Mouse (Mus musculus) intestine, embryonic 15.5 days (tissue): ENCODE data around the gene Camta1. TPM values are rescaled to one million over a fixed set of nuclear protein-coding genes. Genes with fewer than 3 reads are reported as not detected.

Experiments used
- ATAC-seq: fragments of 200-750 bp; cut with Nextera tagmentation; 2 replicates; pipeline ENCODE4 v1.8.0; 2017; ENCODE audit warnings: moderate TSS enrichment, moderate library complexity
- H3K27ac ChIP-seq: fragments of 300-500 bp; sonication (generic); 2 replicates; pipeline ENCODE4 v1.5.1; 2015; ENCODE audit warnings: mild to moderate bottlenecking, inconsistent platforms
- H3K27me3 ChIP-seq: fragments of 300-500 bp; sonication (generic); replicated peaks from 2 replicates; pipeline ENCODE4 v1.6.1; 2015; ENCODE audit warnings: inconsistent platforms
- H3K36me3 ChIP-seq: fragments of 300-500 bp; sonication (generic); 2 replicates; pipeline ENCODE4 v1.6.1; 2015; ENCODE audit warnings: inconsistent platforms
- H3K4me1 ChIP-seq: fragments of 300-500 bp; sonication (generic); replicated peaks from 2 replicates; pipeline ENCODE4 v1.6.1; 2015; ENCODE audit warnings: inconsistent platforms
- H3K4me2 ChIP-seq: fragments of 300-500 bp; sonication (generic); replicated peaks from 2 replicates; pipeline ENCODE4 v1.6.1; 2015; ENCODE audit warnings: mild to moderate bottlenecking, inconsistent platforms
- H3K4me3 ChIP-seq: fragments of 300-500 bp; sonication (generic); replicated peaks from 2 replicates; pipeline ENCODE4 v1.5.1; 2015; ENCODE audit warnings: inconsistent platforms
- H3K9ac ChIP-seq: fragments of 300-500 bp; sonication (generic); 2 replicates; pipeline ENCODE4 v1.6.1; 2015; ENCODE audit warnings: inconsistent platforms
- H3K9me3 ChIP-seq: fragments of 300-500 bp; sonication (generic); 2 replicates; pipeline ENCODE4 v1.6.1; 2016; ENCODE audit warnings: inconsistent platforms
- WGBS: fragments of 180-500 bp; shearing (Covaris S2); methylation state at CpG from one replicate; pipeline ENCODE4 v1.1.7; 2015; 5-methylcytosine and 5-hydroxymethylcytosine counted together
- polyA plus RNA-seq: library from polyadenylated mRNA; unstranded; fragments of >200 nt; fragmentation: Nextera tagmentation; extraction: Ambion mirVana; gene quantifications from 2 replicates; pipeline ENCODE4 v1.2.1, GENCODE M21; 2015

Camta1 gene
- polyA plus RNA-seq, 1 experiment from 2014 or later = 75.7 TPM

DNA sequence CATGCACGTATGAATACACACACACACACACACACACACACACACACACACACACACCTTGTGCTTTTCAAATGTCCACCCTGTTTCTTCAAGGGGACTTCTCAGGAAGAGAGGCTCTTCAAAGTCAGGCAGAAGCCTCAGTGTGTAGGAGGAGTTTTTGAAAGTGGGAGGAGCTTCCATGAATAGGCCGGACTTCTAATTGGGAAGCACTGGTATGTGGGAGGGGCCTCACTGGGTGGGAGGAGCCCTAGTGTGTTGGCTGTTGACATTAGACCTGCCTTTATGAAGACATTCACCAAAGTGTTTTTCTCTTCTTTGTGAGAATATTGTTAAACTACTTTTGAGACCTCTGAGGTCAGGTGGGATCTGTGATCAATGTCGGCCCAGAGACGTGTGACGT is 346.4 kb downstream of the Camta1 start:
- Histone ChIP-seq H3K36me3 (no peaks in the 10 kb centered on the region), H3K27me3 (no peaks in the 10 kb centered on the region), H3K9ac (no peak overlapping the region), H3K27ac (no peak overlapping the region), H3K4me1 (0 out of 2 replicates have a peak, but pooled peaks cover 3% of the 10 kb centered on the region), H3K4me2 (no peak overlapping the region), H3K9me3 (no peaks in the 10 kb centered on the region), H3K4me3 (no peak overlapping the region)
- WGBS = 79% methylated on average over 5 of the region's 5 CpGs
- no peak for ATAC-seq

DNA sequence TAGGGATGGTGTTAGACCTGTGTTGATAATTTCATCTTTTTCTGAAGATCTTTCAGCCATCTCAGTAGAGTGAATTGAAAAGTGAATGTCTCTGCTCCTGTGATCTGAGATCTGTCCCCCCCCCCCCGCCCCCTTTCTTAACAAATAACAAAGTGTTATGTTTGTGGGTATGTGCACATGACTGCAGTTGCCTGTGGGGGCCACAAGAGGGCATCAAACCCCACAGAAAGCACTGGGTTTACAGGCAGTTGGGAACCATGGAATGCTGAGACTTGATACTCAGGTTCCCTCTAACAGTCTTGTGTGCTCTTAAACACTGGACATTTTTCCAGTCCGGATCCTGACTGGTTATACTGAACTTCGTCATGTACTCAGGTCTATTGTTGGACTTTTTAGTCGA is 350.6 kb downstream of the Camta1 start:
- Histone ChIP-seq H3K27ac (no peak overlapping the region), H3K9ac (no peak overlapping the region), H3K4me3 (no peak overlapping the region), H3K4me2 (no peak overlapping the region), H3K9me3 (no peaks in the 10 kb centered on the region), H3K27me3 (no peaks in the 10 kb centered on the region), H3K36me3 (no peaks in the 10 kb centered on the region), H3K4me1 (no peaks in the 10 kb centered on the region)
- 93% methylated on average over 4 of the region's 4 CpGs for WGBS
- no peak for ATAC-seq

DNA sequence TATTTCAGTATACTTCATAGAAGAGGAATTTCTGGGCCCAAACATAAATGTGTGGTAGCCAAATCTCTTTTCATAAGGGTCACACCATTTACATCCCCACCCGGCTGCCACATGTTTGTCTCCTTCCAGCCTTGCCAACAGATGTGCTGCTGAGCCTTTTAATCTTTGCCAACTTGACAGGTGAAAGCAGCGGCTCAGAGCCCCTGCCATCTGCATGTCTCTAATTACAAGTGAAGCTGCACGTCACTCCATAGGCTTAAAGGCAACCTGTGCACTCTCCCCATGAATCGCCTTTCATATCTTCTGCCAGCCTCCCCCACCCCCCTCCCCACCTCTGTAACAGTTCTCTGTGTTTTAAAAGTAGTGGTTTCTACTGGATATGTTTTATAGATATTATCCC is 351.3 kb downstream of the Camta1 start:
- no peak for ATAC-seq
- Histone ChIP-seq H3K27me3 (no peaks in the 10 kb centered on the region), H3K4me3 (no peak overlapping the region), H3K9me3 (no peaks in the 10 kb centered on the region), H3K4me2 (no peak overlapping the region), H3K4me1 (no peaks in the 10 kb centered on the region), H3K27ac (no peak overlapping the region), H3K9ac (no peak overlapping the region), H3K36me3 (no peaks in the 10 kb centered on the region)
- 58% methylated on average over 4 of the region's 4 CpGs for WGBS

DNA sequence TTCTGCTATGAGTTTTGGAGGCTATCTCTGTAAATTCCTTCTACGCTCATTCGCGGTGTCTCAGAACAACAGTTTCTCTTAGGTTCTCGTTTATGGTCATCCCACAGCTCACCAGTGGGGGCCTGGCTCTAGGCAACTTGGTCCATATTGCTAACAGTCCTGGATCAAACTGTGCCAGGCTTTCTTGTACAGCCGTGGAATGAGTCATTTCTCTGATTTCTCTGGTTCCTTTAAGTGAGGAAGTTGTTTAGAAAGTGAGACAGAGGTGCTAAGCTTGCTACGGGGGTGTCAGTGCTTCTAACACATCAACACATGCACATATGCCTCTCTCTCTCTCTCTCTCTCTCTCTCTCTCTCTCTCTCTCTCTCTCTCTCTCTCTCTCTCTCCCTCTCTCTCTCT is 355.0 kb downstream of the Camta1 start:
- no peaks in the 10 kb centered on the region for H3K36me3 ChIP-seq
- H3K4me2 ChIP-seq = no peak overlapping the region
- no peak overlapping the region for H3K27ac ChIP-seq
- no peaks in the 10 kb centered on the region for H3K9me3 ChIP-seq
- no peaks in the 10 kb centered on the region for H3K27me3 ChIP-seq
- no peak for ATAC-seq
- no peak overlapping the region for H3K9ac ChIP-seq
- H3K4me1 ChIP-seq = no peaks in the 10 kb centered on the region
- no peak overlapping the region for H3K4me3 ChIP-seq
- 69% methylated on average over 6 of the region's 6 CpGs for WGBS

DNA sequence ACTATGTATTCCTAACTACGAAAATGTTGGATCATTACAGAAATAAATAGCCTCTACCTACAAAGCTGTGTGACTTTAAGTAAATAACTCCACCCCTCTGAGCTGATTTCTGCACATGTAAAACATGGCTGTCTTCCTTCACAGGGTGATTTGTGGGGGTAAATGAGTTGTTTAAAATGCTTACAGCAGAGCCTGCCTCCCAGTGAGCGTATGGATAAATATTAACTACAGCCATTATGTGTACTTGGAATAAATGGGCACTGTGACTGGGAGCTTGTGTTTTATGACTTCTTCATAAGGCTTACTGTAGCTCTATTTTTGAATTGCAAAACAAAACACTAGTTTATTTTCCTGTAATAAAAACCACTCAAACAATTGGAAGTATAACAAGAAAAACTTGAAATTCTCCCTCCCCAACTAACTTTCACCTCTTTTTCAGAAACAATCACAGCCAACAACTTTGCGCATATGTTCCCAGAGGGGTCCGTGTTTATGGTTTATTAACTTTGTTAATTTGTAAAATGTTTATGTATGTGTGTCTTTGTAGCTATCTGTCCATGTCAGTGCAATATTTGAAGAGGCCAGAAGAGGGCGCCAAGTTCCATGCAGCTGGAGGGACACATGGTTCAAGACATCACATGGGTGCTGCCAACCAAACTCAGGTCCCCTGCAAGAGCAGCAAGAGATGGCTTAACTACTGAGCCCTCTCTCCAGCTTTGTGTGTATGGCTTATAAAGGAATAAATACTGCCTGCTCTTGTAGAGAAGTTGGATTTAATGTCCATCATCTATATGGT is 363.0 kb downstream of the Camta1 start:
- 73% methylated on average over 5 of the region's 5 CpGs for WGBS
- no peak for ATAC-seq

DNA sequence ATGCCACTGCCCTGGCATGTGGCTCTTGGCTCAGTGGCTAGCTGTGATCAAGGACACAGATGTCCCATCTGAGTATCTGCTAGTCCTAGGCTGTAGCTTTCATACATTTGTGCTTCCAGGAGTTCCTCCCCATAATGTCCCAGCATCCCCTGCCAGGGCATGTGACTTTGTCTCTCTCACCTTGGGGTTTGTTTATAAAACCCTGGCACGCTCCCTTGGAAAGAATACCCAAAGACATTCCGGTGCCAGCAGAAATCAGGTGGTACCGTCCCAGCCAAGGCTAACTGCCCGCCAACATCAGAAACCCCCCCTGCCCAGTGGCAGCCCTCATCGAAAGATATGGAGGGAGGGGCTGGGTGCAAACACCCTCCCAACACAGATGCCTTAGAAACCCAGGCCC is 365.1 kb downstream of the Camta1 start:
- Histone ChIP-seq H3K4me1 (no peaks in the 10 kb centered on the region; the same call in 1 of the 2 replicates), H3K27me3 (no peaks in the 10 kb centered on the region), H3K4me3 (no peak overlapping the region), H3K9ac (no peak overlapping the region), H3K27ac (no peak overlapping the region), H3K9me3 (no peaks in the 10 kb centered on the region), H3K36me3 (no peaks in the 10 kb centered on the region), H3K4me2 (no peak overlapping the region)
- ATAC-seq = no peak
- WGBS = 84% methylated on average over 5 of the region's 5 CpGs

More for the DNA sequence above, 363.0 kb downstream of the Camta1 start:
- Histone ChIP-seq H3K4me3 (no peak overlapping the region), H3K27me3 (no peaks in the 10 kb centered on the region), H3K9me3 (no peaks in the 10 kb centered on the region), H3K27ac (no peak overlapping the region), H3K9ac (no peak overlapping the region), H3K4me2 (no peak overlapping the region), H3K4me1 (no peaks in the 10 kb centered on the region; the same call in 1 of the 2 replicates), H3K36me3 (no peaks in the 10 kb centered on the region)

DNA sequence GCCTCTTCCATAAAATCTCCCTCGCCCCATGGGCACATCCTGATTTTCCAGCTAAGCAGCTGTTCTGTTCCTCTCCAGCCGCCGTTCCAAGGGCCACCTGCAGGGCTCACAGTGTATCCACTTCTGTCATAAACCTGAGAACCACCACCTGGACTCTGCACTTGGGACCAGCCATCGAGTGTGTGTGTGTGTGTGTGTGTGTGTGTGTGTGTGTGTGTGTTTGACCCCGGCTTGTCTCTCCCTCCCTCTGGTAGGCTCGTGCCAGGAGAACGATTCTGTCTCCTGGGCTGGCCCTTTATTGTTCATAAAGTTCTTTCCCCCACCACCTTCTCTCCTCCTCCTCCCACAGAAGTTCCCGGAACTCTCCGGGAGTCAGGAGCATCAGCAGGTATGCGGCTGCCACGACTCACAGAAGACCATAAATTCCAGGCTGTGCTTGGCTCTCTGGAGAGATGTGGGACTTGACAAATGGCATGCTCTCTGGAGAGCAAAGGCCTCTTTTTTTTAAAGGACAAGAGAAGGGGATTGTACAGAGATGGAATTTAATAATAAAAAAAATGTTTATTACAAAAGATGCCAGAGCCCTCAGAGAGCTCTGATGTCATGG is 366.3 kb downstream of the Camta1 start:
- H3K27ac ChIP-seq = no peak overlapping the region
- ATAC-seq = peak; percentile 77

DNA sequence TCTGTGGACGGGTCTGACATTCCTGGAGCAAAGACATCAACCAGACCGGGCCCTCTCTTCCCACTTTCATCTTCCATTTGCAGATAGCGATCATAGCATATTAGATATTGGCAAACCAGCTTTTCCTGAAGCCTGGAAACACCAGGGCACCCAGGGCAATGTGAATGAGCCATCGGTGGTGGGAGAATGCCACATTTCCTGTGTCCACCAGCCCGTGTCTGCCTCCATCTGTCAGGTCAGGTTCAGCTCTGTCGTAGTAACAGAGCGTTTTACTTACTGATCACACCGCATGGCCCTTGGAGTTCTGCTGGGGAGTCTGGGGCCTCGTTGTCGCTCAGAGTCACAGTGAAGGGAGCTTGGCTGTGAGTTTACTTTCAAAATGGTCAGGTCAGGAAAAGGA is 368.9 kb downstream of the Camta1 start:
- Histone ChIP-seq H3K36me3 (no peaks in the 10 kb centered on the region), H3K27ac (no peak overlapping the region), H3K4me1 (no peaks in the 10 kb centered on the region; the same call in 1 of the 2 replicates), H3K27me3 (no peaks in the 10 kb centered on the region), H3K9ac (no peak overlapping the region), H3K4me3 (no peak overlapping the region), H3K9me3 (no peaks in the 10 kb centered on the region), H3K4me2 (no peak overlapping the region)
- no peak for ATAC-seq
- 69% methylated on average over 10 of the region's 10 CpGs for WGBS

More for the DNA sequence above, 366.3 kb downstream of the Camta1 start:
- Histone ChIP-seq H3K4me2 (no peak overlapping the region), H3K4me3 (no peak overlapping the region), H3K4me1 (no peaks in the 10 kb centered on the region; the same call in 1 of the 2 replicates), H3K36me3 (no peaks in the 10 kb centered on the region), H3K27me3 (no peaks in the 10 kb centered on the region), H3K9ac (no peak overlapping the region), H3K9me3 (no peaks in the 10 kb centered on the region)
- WGBS = 23% methylated on average over 11 of the region's 11 CpGs

DNA sequence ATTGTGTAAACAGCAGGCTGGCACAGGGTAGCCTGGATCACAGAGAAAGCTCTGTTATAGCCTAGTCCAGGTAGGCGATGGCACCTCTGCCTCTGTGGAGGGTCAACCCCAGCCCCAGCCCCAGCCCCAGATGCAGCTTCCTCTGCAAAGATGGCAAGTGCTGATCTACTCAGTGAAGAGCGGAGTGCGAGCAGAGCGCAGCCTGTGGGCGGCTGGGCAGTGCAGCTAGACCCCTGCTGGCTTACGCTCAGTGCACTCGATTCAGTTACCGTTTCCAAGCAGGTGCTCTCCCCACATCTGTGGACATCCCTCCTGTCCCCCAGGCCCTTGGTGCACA is 377.7 kb downstream of the Camta1 start:
- Histone ChIP-seq H3K9me3 (no peaks in the 10 kb centered on the region), H3K36me3 (no peaks in the 10 kb centered on the region), H3K4me1 (no peaks in the 10 kb centered on the region), H3K27me3 (no peaks in the 10 kb centered on the region), H3K4me3 (no peak overlapping the region), H3K27ac (no peak overlapping the region), H3K4me2 (no peak overlapping the region), H3K9ac (no peak overlapping the region)
- 59% methylated on average over 8 of the region's 8 CpGs for WGBS
- ATAC-seq = no peak

DNA sequence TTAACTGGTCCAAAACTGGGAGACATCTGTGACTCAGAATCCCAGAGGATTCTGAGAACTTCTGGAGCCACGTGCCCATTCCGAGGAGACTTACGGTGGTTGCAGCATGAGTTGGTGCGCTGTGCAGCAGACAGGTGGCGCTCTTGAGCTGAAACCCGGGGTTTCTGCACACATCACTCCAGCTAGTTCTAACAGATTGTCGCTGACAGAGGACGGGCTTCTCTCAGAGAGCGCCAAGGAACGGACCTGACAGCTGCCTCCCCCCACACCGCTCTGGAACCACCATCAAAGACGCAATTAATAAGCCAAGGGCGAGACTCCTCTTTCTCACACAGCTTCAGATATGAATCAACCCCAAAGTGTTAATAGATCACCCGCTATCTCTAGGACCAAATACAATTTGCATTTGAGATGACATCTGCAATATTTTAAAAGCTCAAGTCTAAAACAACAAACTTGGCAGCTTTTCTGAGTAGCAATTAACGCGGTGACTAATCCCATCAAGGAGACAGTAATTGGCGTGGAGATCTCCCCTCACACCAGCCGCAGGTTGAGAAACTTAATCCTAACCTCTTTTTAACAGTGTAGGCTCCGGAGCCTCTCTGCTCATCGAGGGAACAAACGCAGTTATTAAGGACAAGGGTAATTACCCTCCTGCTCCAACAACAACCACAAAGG is 378.2 kb downstream of the Camta1 start:
- no peaks in the 10 kb centered on the region for H3K36me3 ChIP-seq
- H3K9ac ChIP-seq = no peak overlapping the region
- 18% methylated on average over 21 of the region's 21 CpGs for WGBS
- no peak overlapping the region for H3K4me2 ChIP-seq
- no peaks in the 10 kb centered on the region for H3K27me3 ChIP-seq
- H3K9me3 ChIP-seq = no peaks in the 10 kb centered on the region
- no peak overlapping the region for H3K4me3 ChIP-seq
- no peaks in the 10 kb centered on the region for H3K4me1 ChIP-seq
- H3K27ac ChIP-seq = no peak overlapping the region
- ATAC-seq = no peak

DNA sequence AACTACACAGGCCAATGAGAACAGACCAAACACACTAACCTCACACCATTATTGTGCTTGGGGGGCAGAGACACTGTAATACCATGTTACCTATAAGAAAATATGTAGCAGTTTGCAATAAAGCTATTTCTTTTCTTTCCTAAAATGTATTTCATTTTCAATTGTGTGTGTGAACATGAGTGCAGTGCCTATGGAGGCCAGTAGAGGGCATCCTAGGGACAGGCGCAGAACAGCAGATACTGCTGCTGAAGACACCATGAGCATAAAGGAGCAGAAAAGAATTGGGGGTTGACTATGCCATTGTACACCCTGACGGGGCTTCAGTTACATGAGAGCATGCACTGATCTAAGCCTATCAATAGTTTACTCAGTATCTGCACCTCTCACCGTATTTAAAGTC is 380.7 kb downstream of the Camta1 start:
- Histone ChIP-seq H3K4me3 (no peak overlapping the region), H3K4me2 (no peak overlapping the region), H3K27me3 (no peaks in the 10 kb centered on the region), H3K9ac (no peak overlapping the region), H3K27ac (no peak overlapping the region), H3K4me1 (no peaks in the 10 kb centered on the region), H3K36me3 (no peaks in the 10 kb centered on the region), H3K9me3 (no peaks in the 10 kb centered on the region)
- 88% methylated on average over 3 of the region's 3 CpGs for WGBS
- ATAC-seq = no peak

DNA sequence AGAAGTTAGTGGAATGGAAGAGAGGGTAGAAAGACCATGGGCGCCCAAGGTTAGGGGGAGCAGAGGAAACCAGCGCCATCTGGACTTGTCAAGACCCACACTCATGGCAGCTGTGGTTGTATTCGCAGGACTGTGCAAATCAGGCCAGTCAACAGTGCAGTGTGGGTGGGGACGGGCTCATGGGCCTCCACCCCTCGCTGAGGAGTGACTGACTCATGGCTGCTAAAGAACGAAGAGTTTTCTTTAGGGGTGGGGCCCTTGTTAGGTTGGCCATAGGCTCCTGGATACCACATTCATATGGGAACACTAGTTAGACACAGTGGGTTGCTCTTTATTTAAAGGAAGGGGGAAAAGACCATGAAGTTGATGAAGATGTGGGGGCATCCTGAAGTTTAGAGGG is 383.7 kb downstream of the Camta1 start:
- Histone ChIP-seq H3K9ac (no peak overlapping the region), H3K9me3 (no peaks in the 10 kb centered on the region), H3K36me3 (no peaks in the 10 kb centered on the region), H3K4me2 (no peak overlapping the region), H3K27me3 (no peaks in the 10 kb centered on the region), H3K4me1 (no peaks in the 10 kb centered on the region), H3K4me3 (no peak overlapping the region), H3K27ac (no peak overlapping the region)
- ATAC-seq = no peak
- 81% methylated on average over 6 of the region's 6 CpGs for WGBS
